Mouse (Mus musculus) heart, embryonic 11.5 days (tissue): ENCODE results near the gene Sertad4. TPM values are rescaled to one million over a fixed set of nuclear protein-coding genes. Genes with fewer than 3 reads are reported as not detected.
A peak's percentile ranks its signal among the peaks of the same experiment; 100 is the strongest.

Experiments used
- ATAC-seq: fragments of 200-750 bp; cut with Nextera tagmentation; replicated peaks from 2 replicates; pipeline ENCODE4 v1.8.0; 2017; ENCODE audit warnings: moderate library complexity; ENCODE audit not compliant: insufficient number of reproducible peaks, low FRiP score, low TSS enrichment
- H3K27ac ChIP-seq: fragments of 300-500 bp; sonication (generic); 2 replicates; pipeline ENCODE4 v1.5.1; 2014; ENCODE audit warnings: mild to moderate bottlenecking, low read depth, low read length
- H3K27me3 ChIP-seq: fragments of 300-500 bp; sonication (generic); 2 replicates; pipeline ENCODE4 v1.6.1; 2014; ENCODE audit warnings: mild to moderate bottlenecking, low read length, mixed read lengths; ENCODE audit not compliant: control insufficient read depth, insufficient read depth
- H3K36me3 ChIP-seq: fragments of 300-500 bp; sonication (generic); 2 replicates; pipeline ENCODE4 v1.6.1; 2014; ENCODE audit warnings: mild to moderate bottlenecking, low read length, moderate library complexity, mixed read lengths; ENCODE audit not compliant: control insufficient read depth, insufficient read depth
- H3K4me1 ChIP-seq: fragments of 300-500 bp; sonication (generic); 2 replicates; pipeline ENCODE4 v1.6.1; 2014; ENCODE audit warnings: low read length; ENCODE audit not compliant: control insufficient read depth, insufficient read depth
- H3K4me2 ChIP-seq: fragments of 300-500 bp; sonication (generic); 2 replicates; pipeline ENCODE4 v1.6.1; 2014; ENCODE audit warnings: mild to moderate bottlenecking, moderate library complexity
- H3K4me3 ChIP-seq: fragments of 300-500 bp; sonication (generic); 2 replicates; pipeline ENCODE4 v1.5.1; 2014; ENCODE audit warnings: low read depth, low read length
- H3K9ac ChIP-seq: fragments of 300-500 bp; sonication (generic); 2 replicates; pipeline ENCODE4 v1.6.1; 2014; ENCODE audit warnings: mild to moderate bottlenecking, low read depth, low read length, moderate library complexity
- H3K9me3 ChIP-seq: fragments of 300-500 bp; sonication (generic); replicated peaks from 2 replicates; pipeline ENCODE4 v1.6.1; 2016; ENCODE audit warnings: low read length; ENCODE audit not compliant: control insufficient read depth
- WGBS: fragments of 180-500 bp; shearing (Covaris S2); extraction: QIAGEN DNeasy Blood & Tissue Kit; methylation state at CpG from one replicate; pipeline ENCODE4 v1.1.7; 2014; ENCODE audit not compliant: insufficient replicate concordance; 5-methylcytosine and 5-hydroxymethylcytosine counted together
- polyA plus RNA-seq: library from polyadenylated mRNA; unstranded; fragments of >200 nt; fragmentation: Nextera tagmentation; extraction: Ambion mirVana; gene quantifications from 2 replicates; pipeline ENCODE4 v1.2.1, GENCODE M21; 2014

Sertad4 gene
- polyA plus RNA-seq, 1 experiment from 2014 or later: 8.9 TPM

GRCm38 (mm10) chr1:192812758-192813157, 42.8 kb downstream of the Sertad4 start:
- Histone ChIP-seq H3K27ac (no peak overlapping the region), H3K4me2 (no peak overlapping the region), H3K4me3 (no peak overlapping the region), H3K4me1 (no peaks in the 10 kb centered on the region), H3K9me3 (no peaks in the 10 kb centered on the region), H3K9ac (no peak overlapping the region), H3K36me3 (no peaks in the 10 kb centered on the region), H3K27me3 (no peaks in the 10 kb centered on the region)
- ATAC-seq: no peak
- 84% methylated on average over 9 of the region's 9 CpGs for WGBS

DNA sequence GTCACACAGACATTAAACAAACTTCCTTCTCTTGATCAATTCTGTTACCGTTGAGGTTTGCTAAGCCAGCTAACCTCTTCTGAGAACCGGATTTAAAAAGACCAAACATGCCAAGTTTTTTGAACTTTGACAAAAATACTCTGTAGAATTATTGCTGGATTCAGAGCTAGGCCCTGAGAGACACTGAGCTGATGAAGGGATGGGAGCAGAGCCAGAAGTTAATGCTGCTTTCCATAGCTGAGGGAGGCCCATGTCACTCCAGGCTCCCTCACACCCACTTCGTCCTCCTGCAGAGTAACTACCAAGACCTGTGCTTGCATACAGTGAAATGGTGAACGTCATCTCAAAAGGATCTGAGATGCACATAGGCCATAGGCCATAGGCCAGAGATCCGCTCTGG, 43.3 kb downstream of the Sertad4 start:
- Histone ChIP-seq H3K4me3 (no peak overlapping the region), H3K36me3 (no peaks in the 10 kb centered on the region), H3K27me3 (no peaks in the 10 kb centered on the region), H3K4me2 (no peak overlapping the region), H3K9ac (no peak overlapping the region), H3K4me1 (no peaks in the 10 kb centered on the region), H3K27ac (no peak overlapping the region), H3K9me3 (no peaks in the 10 kb centered on the region)
- ATAC-seq: no peak
- WGBS: 72% methylated on average over 5 of the region's 5 CpGs

DNA sequence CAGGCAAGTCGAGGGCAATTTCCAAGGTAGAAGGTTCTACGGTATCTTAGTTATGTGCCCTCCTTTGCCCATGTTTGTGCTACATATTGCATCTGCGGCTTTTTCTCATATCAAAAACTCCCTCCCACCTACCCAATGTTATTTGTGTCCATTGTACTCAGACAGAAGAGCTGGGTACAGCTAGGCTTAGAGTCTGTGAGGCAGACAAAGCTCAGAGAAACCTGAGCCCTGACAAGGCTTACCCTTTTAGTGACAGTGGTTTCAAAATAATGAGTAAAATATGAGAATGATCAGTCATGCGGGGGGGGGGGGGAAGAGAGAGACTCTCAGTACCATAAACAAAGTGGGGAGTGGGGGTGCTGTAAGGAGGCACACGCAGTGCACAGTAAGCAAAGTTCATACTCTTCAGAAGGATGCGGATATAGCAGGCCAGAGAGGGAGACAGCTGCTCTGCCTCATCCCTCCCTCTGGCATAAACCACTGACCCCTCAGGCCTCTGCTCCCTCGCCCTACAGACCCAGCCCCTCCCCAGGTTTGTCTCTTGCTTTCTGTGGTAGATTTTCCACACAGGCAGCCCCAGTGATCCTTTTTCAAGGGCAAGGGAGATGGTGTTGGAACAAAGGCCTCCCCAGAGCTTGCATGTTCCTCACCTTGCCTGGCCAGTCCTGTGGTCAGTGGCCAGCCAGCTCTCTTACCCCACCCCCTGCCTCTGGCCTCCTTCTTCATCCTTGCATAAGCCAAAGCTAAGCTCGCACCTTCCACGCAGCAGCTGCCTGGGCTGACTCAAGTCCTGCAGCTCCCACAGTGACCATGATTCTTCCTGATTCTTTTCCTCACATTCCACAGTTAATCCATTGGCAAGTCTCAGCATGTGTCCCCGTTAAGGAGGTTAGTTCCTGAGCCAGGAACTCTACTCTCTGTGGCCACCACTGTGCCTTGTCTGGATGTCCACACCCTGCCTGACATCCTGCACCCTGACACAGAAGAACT, 49.1 kb downstream of the Sertad4 start:
- Histone ChIP-seq H3K4me1 (peaks cover 5% of the 10 kb centered on the region; the same call in 1 of the 2 replicates), H3K27ac (no peak overlapping the region), H3K9ac (no peak overlapping the region), H3K36me3 (no peaks in the 10 kb centered on the region), H3K4me2 (no peak overlapping the region), H3K27me3 (no peaks in the 10 kb centered on the region), H3K4me3 (no peak overlapping the region), H3K9me3 (no peaks in the 10 kb centered on the region)
- 48% methylated on average over 9 of the region's 10 CpGs for WGBS
- ATAC-seq: no peak; the same call in 1 of the 2 replicates

DNA sequence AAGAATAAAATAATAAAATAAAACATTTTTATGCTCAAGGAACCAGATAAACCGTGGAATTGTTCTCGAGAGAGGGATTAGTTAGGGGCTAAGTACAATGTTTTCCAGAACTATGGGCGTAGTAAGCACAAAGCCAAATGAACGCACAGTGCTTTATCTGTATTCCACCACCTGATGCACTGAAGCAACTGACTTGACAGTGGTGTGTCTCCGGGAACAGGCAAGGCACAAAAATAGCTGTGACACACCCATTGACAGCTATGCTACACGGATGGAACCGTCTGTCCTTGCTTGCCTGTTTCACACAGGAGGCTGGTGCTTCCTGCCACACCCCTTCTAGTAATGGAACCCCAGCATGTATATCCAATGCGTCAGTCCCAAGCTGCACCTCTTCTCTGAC, 55.2 kb downstream of the Sertad4 start:
- no peak overlapping the region for H3K9ac ChIP-seq
- 71% methylated on average over 8 of the region's 8 CpGs for WGBS
- no peaks in the 10 kb centered on the region for H3K9me3 ChIP-seq
- H3K27ac ChIP-seq: no peak overlapping the region
- H3K36me3 ChIP-seq: no peaks in the 10 kb centered on the region
- peaks cover 21% of the 10 kb centered on the region for H3K4me1 ChIP-seq
- H3K4me3 ChIP-seq: no peak overlapping the region
- ATAC-seq: no peak
- no peaks in the 10 kb centered on the region for H3K27me3 ChIP-seq
- H3K4me2 ChIP-seq: no peak overlapping the region

- no peaks in the 10 kb centered on the region for H3K36me3 ChIP-seq
- 0 out of 2 replicates have a peak overlapping the region, but pooled peaks have one; percentile 34 for H3K9ac ChIP-seq
- no peak for ATAC-seq
- 26% methylated on average over 10 of the region's 10 CpGs for WGBS
- H3K4me2 ChIP-seq: no peak overlapping the region
- H3K27me3 ChIP-seq: no peaks in the 10 kb centered on the region
- H3K27ac ChIP-seq: 0 out of 2 replicates have a peak overlapping the region, but pooled peaks have one; percentile 15
- peaks cover 21% of the 10 kb centered on the region for H3K4me1 ChIP-seq
- H3K9me3 ChIP-seq: no peaks in the 10 kb centered on the region
- no peak overlapping the region for H3K4me3 ChIP-seq
Measured at GRCm38 (mm10) chr1:192799165-192799991, 56.2 kb downstream of the Sertad4 start.

- Histone ChIP-seq H3K27me3 (no peaks in the 10 kb centered on the region), H3K9ac (no peak overlapping the region), H3K4me2 (no peak overlapping the region), H3K9me3 (no peaks in the 10 kb centered on the region), H3K36me3 (no peaks in the 10 kb centered on the region), H3K4me3 (no peak overlapping the region), H3K27ac (0 out of 2 replicates have a peak overlapping the region, but pooled peaks have one; percentile 15), H3K4me1 (peaks cover 21% of the 10 kb centered on the region)
- 65% methylated on average over 16 of the region's 16 CpGs for WGBS
- ATAC-seq: no peak
Measured at GRCm38 (mm10) chr1:192798212-192799164, 57.1 kb downstream of the Sertad4 start.

DNA sequence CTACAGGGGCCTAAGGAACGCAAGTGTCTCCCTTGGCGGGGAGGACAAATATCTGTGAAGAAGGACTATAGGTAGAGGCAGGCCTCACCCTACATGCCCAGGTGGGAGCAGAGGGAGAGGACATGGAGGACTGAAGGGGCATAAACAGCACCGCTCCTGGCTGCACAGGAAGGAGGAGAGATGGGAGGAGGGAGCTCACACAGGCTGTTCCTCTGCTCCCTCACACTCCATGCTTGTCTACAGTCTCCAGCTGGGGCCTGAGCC, 58.6 kb downstream of the Sertad4 start:
- 26% methylated on average over 3 of the region's 3 CpGs for WGBS
- Histone ChIP-seq H3K27ac (peak overlapping the region; percentile 32; the same call in 1 of the 2 replicates), H3K9me3 (no peaks in the 10 kb centered on the region), H3K36me3 (no peaks in the 10 kb centered on the region), H3K4me3 (no peak overlapping the region), H3K9ac (0 out of 2 replicates have a peak overlapping the region, but pooled peaks have one; percentile 49), H3K4me1 (peaks cover 26% of the 10 kb centered on the region), H3K27me3 (no peaks in the 10 kb centered on the region), H3K4me2 (0 out of 2 replicates have a peak overlapping the region, but pooled peaks have one; percentile 10)
- ATAC-seq: no peak
